Mouse (Mus musculus): ENCODE results near the gene Spc25. TPM values are rescaled to one million over a fixed set of nuclear protein-coding genes. Genes with fewer than 3 reads are reported as not detected.

Spc25 gene
- polyA plus RNA-seq, 1 experiment from 2014 or later = 186 TPM

DNA sequence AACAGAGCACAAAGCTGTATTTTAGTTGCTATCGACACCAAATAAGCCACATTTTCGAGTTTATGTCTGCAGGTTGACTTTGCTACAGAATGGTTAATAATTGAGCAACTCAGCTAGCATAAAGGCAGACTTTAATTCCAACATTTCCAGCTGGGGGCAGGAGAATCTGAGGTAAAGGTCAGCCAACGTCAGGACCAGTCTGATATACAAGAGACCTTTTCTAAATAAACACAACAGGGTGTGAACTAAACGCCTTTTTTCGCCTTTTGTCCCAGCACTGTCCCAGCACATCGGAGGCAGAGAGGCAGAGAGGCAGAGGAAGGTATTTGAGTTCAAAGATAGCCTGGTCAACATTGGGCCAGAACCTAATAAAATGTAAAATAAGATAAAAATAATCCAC, 809 bp downstream of the Spc25 start:
- Histone ChIP-seq H3K4me1 (replicated peaks; ENCODE audit: control insufficient read depth, insufficient read depth, low read length) (peaks cover 9% of the 10 kb centered on the region), H3K9me3 (ENCODE audit: control insufficient read depth, low read length) (no peaks in the 10 kb centered on the region), H3K9ac (ENCODE audit: low read length) (peak overlapping the region; percentile 91), H3K4me3 (ENCODE audit: low read length) (peak overlapping the region; percentile 92), H3K36me3 (ENCODE audit: control insufficient read depth, insufficient read depth, low read length) (peaks cover 9% of the 10 kb centered on the region; the same call in 1 of the 2 replicates), H3K4me2 (ENCODE audit: low read depth, low read length) (peak overlapping the region; percentile 58), H3K27ac (ENCODE audit: low read length) (no peak overlapping the region), H3K27me3 (ENCODE audit: control insufficient read depth, insufficient read depth, low read depth, low read length) (no peaks in the 10 kb centered on the region)
- WGBS = 9% methylated on average over 6 of the region's 6 CpGs
- ATAC-seq (ENCODE audit: low read depth) = no peak

DNA sequence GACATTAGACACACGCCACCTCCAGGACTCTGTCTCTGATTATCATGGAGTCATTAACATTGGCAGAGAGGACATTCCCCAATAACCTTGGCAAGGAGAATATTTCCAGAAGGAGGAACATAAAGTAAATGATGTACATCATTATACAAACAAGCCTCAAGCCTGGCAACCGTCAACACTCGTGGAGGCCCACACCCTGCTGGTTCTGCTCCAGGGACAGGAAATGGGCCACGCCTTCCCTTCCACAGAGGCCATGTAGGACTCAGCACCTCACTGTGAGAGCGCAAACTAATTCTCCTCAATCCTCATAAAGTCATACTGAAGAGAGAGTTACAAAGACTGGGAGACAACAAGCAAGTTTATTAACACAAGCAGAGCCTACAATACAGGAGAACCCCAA, 12.4 kb downstream of the Spc25 start:
- Histone ChIP-seq H3K27me3 (ENCODE audit: control insufficient read depth, insufficient read depth, low read depth, low read length) (no peaks in the 10 kb centered on the region), H3K4me2 (ENCODE audit: low read depth, low read length) (no peak overlapping the region), H3K4me3 (ENCODE audit: low read length) (no peak overlapping the region), H3K4me1 (replicated peaks; ENCODE audit: control insufficient read depth, insufficient read depth, low read length) (no peaks in the 10 kb centered on the region), H3K36me3 (ENCODE audit: control insufficient read depth, insufficient read depth, low read length) (peaks cover 27% of the 10 kb centered on the region), H3K9ac (ENCODE audit: low read length) (no peak overlapping the region), H3K9me3 (ENCODE audit: control insufficient read depth, low read length) (no peaks in the 10 kb centered on the region), H3K27ac (ENCODE audit: low read length) (no peak overlapping the region)
- 77% methylated on average over 5 of the region's 5 CpGs for WGBS
- no peak for ATAC-seq (ENCODE audit: low read depth)

DNA sequence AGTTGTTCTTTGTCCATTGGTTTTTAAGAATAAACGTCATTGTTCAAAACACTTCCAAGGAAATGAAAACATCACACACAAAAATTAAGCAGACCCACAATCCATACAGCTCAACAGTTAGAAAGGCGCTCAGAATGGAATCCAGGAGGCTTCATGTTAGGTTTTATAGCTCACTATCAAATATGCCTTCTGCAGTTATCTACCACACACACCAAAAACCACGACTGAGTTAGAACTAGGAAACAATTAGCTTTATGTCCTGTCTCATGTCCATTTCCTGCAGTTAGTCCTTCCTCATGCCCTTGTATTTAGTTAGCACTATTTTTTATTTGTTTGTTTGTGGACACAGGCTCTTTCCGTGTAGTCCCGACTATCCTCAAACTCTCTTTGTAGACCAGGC, 14.9 kb downstream of the Spc25 start:
- 81% methylated on average over 5 of the region's 5 CpGs for WGBS
- Histone ChIP-seq H3K4me3 (ENCODE audit: low read length) (no peak overlapping the region), H3K36me3 (ENCODE audit: control insufficient read depth, insufficient read depth, low read length) (peaks cover 21% of the 10 kb centered on the region), H3K4me1 (replicated peaks; ENCODE audit: control insufficient read depth, insufficient read depth, low read length) (no peaks in the 10 kb centered on the region), H3K9me3 (ENCODE audit: control insufficient read depth, low read length) (no peaks in the 10 kb centered on the region), H3K27me3 (ENCODE audit: control insufficient read depth, insufficient read depth, low read depth, low read length) (no peaks in the 10 kb centered on the region), H3K4me2 (ENCODE audit: low read depth, low read length) (no peak overlapping the region), H3K27ac (ENCODE audit: low read length) (no peak overlapping the region), H3K9ac (ENCODE audit: low read length) (no peak overlapping the region)
- ATAC-seq (ENCODE audit: low read depth) = no peak

DNA sequence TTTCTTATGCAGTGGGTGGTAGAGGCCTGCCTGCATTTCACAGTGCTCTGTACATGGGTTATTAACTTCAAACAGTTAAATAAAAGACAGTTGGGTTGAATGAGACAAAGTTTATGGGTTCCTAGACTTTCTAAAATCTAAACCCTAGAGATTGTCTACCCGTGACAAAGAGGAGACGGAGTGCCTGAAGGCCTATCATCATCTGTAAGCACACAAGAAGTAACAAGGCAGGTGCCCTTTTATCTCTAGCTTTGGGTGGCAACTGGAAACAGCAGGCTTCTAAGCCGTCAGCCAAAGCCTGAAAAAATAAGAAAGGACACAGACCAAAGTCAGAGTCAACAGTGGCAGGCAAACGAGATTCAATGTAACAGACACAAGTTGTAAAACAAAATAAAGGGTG, 16.8 kb downstream of the Spc25 start:
- Histone ChIP-seq H3K27me3 (ENCODE audit: control insufficient read depth, insufficient read depth, low read depth, low read length) (no peaks in the 10 kb centered on the region), H3K27ac (ENCODE audit: low read length) (no peak overlapping the region), H3K4me1 (replicated peaks; ENCODE audit: control insufficient read depth, insufficient read depth, low read length) (no peaks in the 10 kb centered on the region), H3K9ac (ENCODE audit: low read length) (no peak overlapping the region), H3K4me2 (ENCODE audit: low read depth, low read length) (no peak overlapping the region), H3K36me3 (ENCODE audit: control insufficient read depth, insufficient read depth, low read length) (peaks cover 19% of the 10 kb centered on the region), H3K4me3 (ENCODE audit: low read length) (no peak overlapping the region), H3K9me3 (ENCODE audit: control insufficient read depth, low read length) (no peaks in the 10 kb centered on the region)
- no peak for ATAC-seq (ENCODE audit: low read depth)
- 80% methylated on average over 4 of the region's 4 CpGs for WGBS

DNA sequence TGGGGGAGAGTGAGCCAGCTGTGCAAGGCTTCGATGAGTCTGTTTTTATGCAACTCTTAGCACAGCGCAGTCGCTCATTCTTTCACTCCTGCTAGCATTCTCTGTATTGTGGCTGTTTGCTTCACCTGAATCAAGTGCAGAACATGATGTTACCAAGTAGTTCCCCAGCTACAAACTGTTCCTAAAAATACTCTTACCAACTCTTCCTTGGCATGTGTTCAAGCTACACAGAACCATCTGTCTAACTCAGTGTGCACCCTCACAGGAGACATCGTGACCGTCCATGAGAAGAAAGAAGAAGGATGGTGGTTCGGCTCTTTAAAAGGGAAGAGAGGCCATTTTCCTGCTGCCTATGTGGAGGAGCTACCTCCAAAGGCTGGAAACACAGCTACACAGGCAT, 17.3 kb downstream of the Spc25 start:
- H3K9ac ChIP-seq (ENCODE audit: low read length) = no peak overlapping the region
- no peaks in the 10 kb centered on the region for H3K9me3 ChIP-seq (ENCODE audit: control insufficient read depth, low read length)
- no peak overlapping the region for H3K27ac ChIP-seq (ENCODE audit: low read length)
- H3K27me3 ChIP-seq (ENCODE audit: control insufficient read depth, insufficient read depth, low read depth, low read length) = no peaks in the 10 kb centered on the region
- no peak overlapping the region for H3K4me3 ChIP-seq (ENCODE audit: low read length)
- no peak overlapping the region for H3K4me2 ChIP-seq (ENCODE audit: low read depth, low read length)
- no peak for ATAC-seq (ENCODE audit: low read depth)
- peaks cover 15% of the 10 kb centered on the region for H3K36me3 ChIP-seq (ENCODE audit: control insufficient read depth, insufficient read depth, low read length)
- H3K4me1 ChIP-seq (replicated peaks; ENCODE audit: control insufficient read depth, insufficient read depth, low read length) = no peaks in the 10 kb centered on the region
- 85% methylated on average over 6 of the region's 6 CpGs for WGBS

DNA sequence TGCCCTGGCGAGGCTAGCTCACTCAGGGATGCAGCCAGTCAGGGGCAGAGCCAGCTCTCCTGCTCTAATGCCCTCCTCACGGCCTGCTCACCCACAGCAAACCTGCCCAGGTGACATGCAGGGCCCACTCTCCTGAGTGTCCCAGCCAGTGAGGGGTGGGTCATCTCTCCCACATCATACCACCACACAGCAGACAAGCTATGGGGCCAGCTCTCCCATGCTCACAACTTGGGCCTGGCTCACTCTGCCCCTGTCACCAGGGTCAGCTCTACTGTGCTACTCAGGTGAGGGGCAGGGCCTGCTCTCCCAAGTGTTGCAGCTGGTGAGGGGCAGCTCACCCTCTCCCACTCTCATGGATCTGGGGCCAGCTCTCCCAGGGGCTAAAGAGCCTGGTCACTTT, 18.0 kb downstream of the Spc25 start:
- Histone ChIP-seq H3K27me3 (ENCODE audit: control insufficient read depth, insufficient read depth, low read depth, low read length) (no peaks in the 10 kb centered on the region), H3K36me3 (ENCODE audit: control insufficient read depth, insufficient read depth, low read length) (peaks cover 8% of the 10 kb centered on the region)

DNA sequence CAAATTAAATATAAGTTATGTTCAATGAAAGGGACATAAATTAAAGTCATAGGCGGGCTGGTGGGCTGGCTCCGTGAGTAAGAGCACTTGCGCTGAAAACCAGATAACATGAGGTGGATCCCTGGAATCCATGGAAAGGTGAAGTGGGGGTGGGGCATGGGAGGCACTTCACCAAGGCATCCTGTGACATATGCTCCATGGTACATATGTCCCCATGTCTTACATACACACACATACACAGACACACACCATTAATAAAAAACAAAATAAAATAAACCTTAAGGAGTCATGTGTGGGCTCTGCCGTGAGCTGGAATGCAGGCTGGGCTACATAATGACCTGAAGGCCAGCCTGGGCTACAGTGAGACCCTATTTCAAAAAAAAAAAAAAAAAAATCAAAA, 26.3 kb downstream of the Spc25 start:
- H3K9ac ChIP-seq (ENCODE audit: low read length) = no peak overlapping the region
- 0 out of 2 replicates have a peak, but pooled peaks cover 3% of the 10 kb centered on the region for H3K36me3 ChIP-seq (ENCODE audit: control insufficient read depth, insufficient read depth, low read length)
- H3K9me3 ChIP-seq (ENCODE audit: control insufficient read depth, low read length) = no peaks in the 10 kb centered on the region
- H3K4me2 ChIP-seq (ENCODE audit: low read depth, low read length) = no peak overlapping the region
- no peaks in the 10 kb centered on the region for H3K27me3 ChIP-seq (ENCODE audit: control insufficient read depth, insufficient read depth, low read depth, low read length)
- 78% methylated on average over 4 of the region's 4 CpGs for WGBS
- no peak for ATAC-seq (ENCODE audit: low read depth)
- no peak overlapping the region for H3K4me3 ChIP-seq (ENCODE audit: low read length)
- H3K4me1 ChIP-seq (replicated peaks; ENCODE audit: control insufficient read depth, insufficient read depth, low read length) = no peaks in the 10 kb centered on the region
- no peak overlapping the region for H3K27ac ChIP-seq (ENCODE audit: low read length)

More for the DNA sequence above, 18.0 kb downstream of the Spc25 start:
- no peak overlapping the region for H3K9ac ChIP-seq (ENCODE audit: low read length)
- no peak overlapping the region for H3K4me3 ChIP-seq (ENCODE audit: low read length)
- 92% methylated on average over 2 of the region's 2 CpGs for WGBS
- no peak overlapping the region for H3K27ac ChIP-seq (ENCODE audit: low read length)
- no peak for ATAC-seq (ENCODE audit: low read depth)
- no peaks in the 10 kb centered on the region for H3K9me3 ChIP-seq (ENCODE audit: control insufficient read depth, low read length)
- no peak overlapping the region for H3K4me2 ChIP-seq (ENCODE audit: low read depth, low read length)
- no peaks in the 10 kb centered on the region for H3K4me1 ChIP-seq (replicated peaks; ENCODE audit: control insufficient read depth, insufficient read depth, low read length)

DNA sequence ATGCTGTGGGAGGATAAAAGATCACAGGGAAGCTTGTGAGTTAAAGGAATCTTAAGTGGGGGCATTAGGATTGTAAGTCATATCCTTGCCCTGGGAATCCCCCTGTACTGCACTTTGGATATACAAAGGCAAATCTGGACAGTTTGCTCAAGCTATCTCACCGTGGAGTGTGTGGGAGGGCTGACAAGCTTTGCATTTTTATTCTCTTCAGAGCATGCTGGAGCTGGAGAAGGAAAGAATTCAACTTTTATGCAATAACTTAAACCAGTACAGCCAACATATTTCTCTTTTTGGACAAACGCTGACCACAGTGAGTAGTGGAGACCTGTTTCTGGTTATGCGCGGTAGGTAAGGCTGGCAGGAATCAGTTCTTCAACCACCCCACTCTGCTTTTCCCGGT, 30.7 kb downstream of the Spc25 start:
- no peak for ATAC-seq (ENCODE audit: low read depth)
- WGBS = 63% methylated on average over 5 of the region's 5 CpGs

DNA sequence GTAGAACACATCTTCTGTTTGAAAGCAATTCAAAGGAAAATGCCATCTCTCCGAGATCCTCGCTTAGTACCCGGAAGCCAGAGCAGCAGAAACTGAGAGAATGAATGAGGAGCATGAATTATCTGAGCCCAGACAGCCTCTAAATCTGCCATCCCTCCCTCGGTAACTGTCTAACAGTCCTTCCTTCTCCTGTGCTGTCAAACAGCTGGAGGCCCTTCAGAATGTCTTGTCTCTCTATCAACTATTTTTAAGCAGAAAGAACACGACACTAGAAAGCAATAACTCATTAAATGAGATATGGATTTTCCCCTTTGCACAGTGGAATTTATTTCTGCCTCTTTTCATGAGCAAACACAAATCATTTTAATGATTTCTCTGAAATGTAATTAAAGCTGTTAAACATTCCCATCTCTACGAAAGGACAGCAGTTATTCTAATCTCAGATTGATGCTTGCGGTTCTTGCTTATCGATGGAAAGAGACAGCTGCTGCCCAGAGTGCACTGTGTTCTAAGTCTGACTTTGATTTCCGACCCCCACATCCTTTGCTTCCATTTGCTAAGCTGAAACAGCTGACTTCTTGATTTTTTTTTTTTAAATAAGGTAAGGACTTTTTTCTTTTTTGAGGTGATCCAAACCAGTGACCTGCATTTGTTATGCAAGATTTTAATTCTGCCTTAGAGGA, 35.5 kb downstream of the Spc25 start:
- ATAC-seq (ENCODE audit: low read depth) = no peak
- Histone ChIP-seq H3K27me3 (ENCODE audit: control insufficient read depth, insufficient read depth, low read depth, low read length) (no peaks in the 10 kb centered on the region), H3K36me3 (ENCODE audit: control insufficient read depth, insufficient read depth, low read length) (no peaks in the 10 kb centered on the region), H3K9me3 (ENCODE audit: control insufficient read depth, low read length) (no peaks in the 10 kb centered on the region), H3K4me3 (ENCODE audit: low read length) (no peak overlapping the region), H3K4me1 (replicated peaks; ENCODE audit: control insufficient read depth, insufficient read depth, low read length) (no peaks in the 10 kb centered on the region), H3K4me2 (ENCODE audit: low read depth, low read length) (no peak overlapping the region), H3K9ac (ENCODE audit: low read length) (no peak overlapping the region), H3K27ac (ENCODE audit: low read length) (no peak overlapping the region)
- WGBS = 44% methylated on average over 9 of the region's 9 CpGs

More for the DNA sequence above, 30.7 kb downstream of the Spc25 start:
- no peaks in the 10 kb centered on the region for H3K27me3 ChIP-seq (ENCODE audit: control insufficient read depth, insufficient read depth, low read depth, low read length)
- no peak overlapping the region for H3K9ac ChIP-seq (ENCODE audit: low read length)
- H3K27ac ChIP-seq (ENCODE audit: low read length) = no peak overlapping the region
- no peak overlapping the region for H3K4me2 ChIP-seq (ENCODE audit: low read depth, low read length)
- H3K36me3 ChIP-seq (ENCODE audit: control insufficient read depth, insufficient read depth, low read length) = no peaks in the 10 kb centered on the region
- no peak overlapping the region for H3K4me3 ChIP-seq (ENCODE audit: low read length)
- no peaks in the 10 kb centered on the region for H3K4me1 ChIP-seq (replicated peaks; ENCODE audit: control insufficient read depth, insufficient read depth, low read length)
- H3K9me3 ChIP-seq (ENCODE audit: control insufficient read depth, low read length) = no peaks in the 10 kb centered on the region

DNA sequence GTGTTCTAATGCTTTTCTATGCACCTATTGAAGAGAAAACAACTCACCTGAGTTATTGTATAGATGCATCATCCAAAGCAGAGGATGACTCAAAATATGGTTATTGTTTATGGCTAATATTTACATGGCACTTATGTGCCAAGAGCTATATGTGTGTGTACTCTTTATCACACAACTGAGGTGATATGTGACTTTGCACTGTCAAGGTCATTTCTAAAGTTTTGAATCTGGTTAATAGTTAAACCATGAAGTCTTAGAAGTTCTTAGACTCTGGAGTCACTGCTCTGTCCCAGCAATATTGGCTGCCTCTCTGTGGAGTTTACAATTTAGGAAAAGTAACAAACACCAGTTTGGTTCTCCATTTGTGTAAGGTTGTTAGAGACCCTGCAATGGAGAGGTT, 47.1 kb downstream of the Spc25 start:
- no peak overlapping the region for H3K4me2 ChIP-seq (ENCODE audit: low read depth, low read length)
- H3K4me3 ChIP-seq (ENCODE audit: low read length) = no peak overlapping the region
- no peaks in the 10 kb centered on the region for H3K36me3 ChIP-seq (ENCODE audit: control insufficient read depth, insufficient read depth, low read length)
- ATAC-seq (ENCODE audit: low read depth) = no peak
- no peak overlapping the region for H3K27ac ChIP-seq (ENCODE audit: low read length)
- no peak overlapping the region for H3K9ac ChIP-seq (ENCODE audit: low read length)
- no peaks in the 10 kb centered on the region; the same call in 1 of the 2 replicates for H3K27me3 ChIP-seq (ENCODE audit: control insufficient read depth, insufficient read depth, low read depth, low read length)
- H3K9me3 ChIP-seq (ENCODE audit: control insufficient read depth, low read length) = no peaks in the 10 kb centered on the region
- 0 out of 2 replicates have a peak, but pooled peaks cover 2% of the 10 kb centered on the region for H3K4me1 ChIP-seq (replicated peaks; ENCODE audit: control insufficient read depth, insufficient read depth, low read length)

All from lung, embryonic 16.5 days (tissue).